Mouse (Mus musculus): ENCODE measurements around the gene Srm.

The Srm gene

GRCm38 (mm10) chr4:148591171-148591630 is at the start of gene Srm:
Gene Srm, plus strand, starts transcription at chr4:148591503.
- peak; percentile 97 for DNase-seq (ENCODE audit: low read depth, low spot score)

- DNase-seq (ENCODE audit: low read depth, low spot score), result no peak
Measured at GRCm38 (mm10) chr4:148549106-148549505, 42.2 kb upstream of the Srm start.

- DNase-seq (ENCODE audit: low read depth, low spot score), result no peak
Measured at GRCm38 (mm10) chr4:148557766-148558165, 33.5 kb upstream of the Srm start.

- DNase-seq (ENCODE audit: low read depth, low spot score), result peak; percentile 88
Measured at GRCm38 (mm10) chr4:148558297-148559000, 32.9 kb upstream of the Srm start, which contains the start of gene Exosc10. Gene Exosc10, plus strand, starts transcription at chr4:148558429.

DNA sequence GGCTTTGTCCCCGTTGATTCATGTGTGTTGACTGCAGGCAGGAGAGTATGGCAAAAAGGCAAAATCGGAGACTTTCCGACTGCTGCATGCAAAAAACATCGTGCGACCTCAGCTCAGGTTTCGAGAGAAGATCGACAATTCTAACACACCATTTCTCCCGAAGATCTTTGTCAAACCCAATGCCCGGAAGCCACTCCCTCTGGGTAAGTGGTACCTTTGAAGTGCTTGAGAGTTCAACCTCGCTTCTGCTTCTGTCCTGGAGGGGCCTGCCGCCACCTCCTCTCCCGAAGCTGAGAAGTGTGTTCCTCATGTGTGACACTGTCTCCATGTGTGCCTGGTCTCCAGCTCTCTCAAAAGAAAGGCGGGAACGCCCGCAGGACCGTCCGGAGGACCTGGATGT is 28.6 kb upstream of the Srm start:
- DNase-seq (ENCODE audit: low read depth, low spot score), result no peak

- DNase-seq (ENCODE audit: low read depth, low spot score), result no peak
Measured at GRCm38 (mm10) chr4:148563595-148563994, 27.7 kb upstream of the Srm start.

- DNase-seq (ENCODE audit: low read depth, low spot score), result no peak
Measured at GRCm38 (mm10) chr4:148570138-148570537, 21.2 kb upstream of the Srm start.

- DNase-seq (ENCODE audit: low read depth, low spot score), result no peak
Measured at GRCm38 (mm10) chr4:148570693-148571295, 20.5 kb upstream of the Srm start.

GRCm38 (mm10) chr4:148573222-148573621 is 18.1 kb upstream of the Srm start:
- DNase-seq (ENCODE audit: low read depth, low spot score), result no peak

GRCm38 (mm10) chr4:148580765-148581164 is 10.5 kb upstream of the Srm start:
- DNase-seq (ENCODE audit: low read depth, low spot score), result no peak

DNA sequence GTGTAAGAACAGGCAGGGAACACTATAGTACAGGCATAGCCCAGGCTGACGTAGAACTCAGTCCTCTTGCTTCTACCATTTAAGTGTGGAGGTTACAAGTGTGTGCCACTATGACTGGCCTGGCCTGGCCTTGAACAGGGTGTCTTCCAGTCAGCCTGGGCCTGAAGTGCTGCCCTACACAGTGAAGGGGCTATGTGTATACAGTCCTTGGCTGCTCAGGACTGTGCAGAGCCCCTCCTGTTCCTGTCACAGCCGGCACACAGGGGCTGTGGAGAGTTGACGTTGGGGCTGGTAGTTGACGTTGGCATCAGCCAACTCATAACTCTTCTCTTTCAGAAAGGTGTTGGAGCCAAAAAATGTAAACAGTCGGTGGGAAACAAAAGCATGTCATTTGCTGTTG is 9.9 kb upstream of the Srm start:
- DNase-seq (ENCODE audit: low read depth, low spot score), result no peak

GRCm38 (mm10) chr4:148583257-148583656 is 8.0 kb upstream of the Srm start:
- DNase-seq (ENCODE audit: low read depth, low spot score), result no peak

DNA sequence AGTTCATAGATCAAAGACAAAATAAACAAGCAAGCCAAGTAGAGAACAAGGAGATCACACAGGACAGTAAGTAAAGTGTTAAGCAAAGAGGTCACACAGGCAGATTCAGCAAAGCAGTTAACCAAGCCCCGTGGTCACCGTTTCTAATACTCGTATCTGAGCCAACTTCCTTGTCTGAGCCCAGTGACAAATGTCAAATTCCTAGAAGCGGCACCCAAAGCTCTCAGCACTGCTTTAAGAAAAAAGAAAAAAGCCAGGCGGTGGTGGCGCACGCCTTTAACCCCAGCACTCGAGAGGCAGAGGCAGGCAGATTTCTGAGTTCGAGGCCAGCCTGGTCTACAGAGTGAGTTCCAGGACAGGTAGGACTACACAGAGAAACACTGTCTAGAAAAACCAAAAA is 4.7 kb upstream of the Srm start:
- DNase-seq (ENCODE audit: low read depth, low spot score), result no peak

- no peak for DNase-seq (ENCODE audit: low read depth, low spot score)
Measured at GRCm38 (mm10) chr4:148588793-148589192, 2.5 kb upstream of the Srm start.

- DNase-seq (ENCODE audit: low read depth, low spot score), result no peak
Measured at GRCm38 (mm10) chr4:148589565-148589964, 1.7 kb upstream of the Srm start.

DNA sequence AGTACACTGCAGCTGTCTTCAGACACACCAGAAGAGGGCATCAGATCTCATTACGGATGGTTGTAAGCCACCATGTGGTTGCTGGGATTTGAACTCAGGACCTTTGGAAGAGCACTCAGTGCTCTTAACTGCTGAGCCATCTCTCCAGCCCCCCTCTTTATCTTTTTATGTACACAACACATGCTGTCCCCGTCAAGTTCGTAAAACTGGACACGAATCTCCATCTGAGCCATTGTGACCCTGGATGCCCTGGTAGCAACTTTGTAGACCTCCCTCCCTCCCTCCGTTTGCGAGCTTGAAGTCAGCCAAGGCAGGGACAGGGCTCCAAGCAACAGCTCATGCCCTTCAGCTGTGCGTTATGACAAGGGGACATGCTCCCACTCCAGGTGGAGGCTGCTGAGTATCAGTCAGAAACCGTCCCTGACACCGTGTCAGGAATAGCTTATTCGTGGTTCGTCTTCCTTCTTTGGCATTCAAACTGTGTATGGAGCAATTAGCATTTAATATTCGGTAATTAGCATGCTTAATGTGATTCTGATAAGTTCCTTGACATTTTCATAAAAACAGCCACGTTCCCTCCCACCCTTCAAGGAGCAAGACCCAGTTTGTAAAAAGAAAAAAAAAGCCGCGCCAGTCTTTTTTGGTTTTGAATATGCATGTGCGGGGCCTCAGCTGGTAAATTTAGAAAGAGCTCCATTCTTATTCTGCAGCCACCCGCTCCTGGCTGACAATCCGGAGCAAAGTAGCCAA is 707 bp upstream of the Srm start:
- peak; percentile 44 for DNase-seq (ENCODE audit: low read depth, low spot score)

DNA sequence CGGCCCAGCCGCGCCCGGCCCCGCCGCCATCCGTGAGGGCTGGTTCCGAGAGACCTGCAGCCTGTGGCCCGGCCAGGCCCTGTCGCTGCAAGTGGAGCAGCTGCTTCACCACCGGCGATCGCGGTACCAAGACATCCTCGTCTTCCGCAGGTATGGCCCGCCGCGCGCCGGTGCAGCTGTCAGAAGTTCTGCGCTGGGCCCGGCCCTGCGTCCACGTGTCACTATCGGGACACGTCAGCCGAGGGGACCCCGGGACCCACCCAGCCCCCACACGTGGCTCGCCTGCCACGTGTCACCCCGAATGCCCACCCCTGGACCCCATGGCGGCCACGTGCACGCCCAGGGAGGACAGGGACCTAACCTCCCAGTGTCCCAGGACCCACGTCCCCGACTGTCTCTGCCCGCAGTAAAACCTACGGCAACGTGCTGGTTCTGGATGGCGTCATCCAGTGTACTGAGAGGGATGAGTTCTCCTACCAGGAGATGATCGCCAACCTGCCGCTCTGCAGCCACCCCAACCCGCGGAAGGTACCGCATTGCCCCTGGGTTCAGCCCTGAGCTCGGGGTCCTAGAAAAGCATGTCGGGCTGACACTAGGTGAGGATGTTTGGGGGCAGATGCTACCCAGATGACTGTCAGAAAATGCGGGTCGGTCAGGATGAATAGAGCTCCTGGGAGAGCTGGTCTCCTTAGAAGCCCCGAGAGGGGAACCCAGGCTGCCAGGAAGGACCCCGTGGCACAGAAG is 506 bp downstream of the Srm start:
- DNase-seq (ENCODE audit: low read depth, low spot score), result peak; percentile 54

DNA sequence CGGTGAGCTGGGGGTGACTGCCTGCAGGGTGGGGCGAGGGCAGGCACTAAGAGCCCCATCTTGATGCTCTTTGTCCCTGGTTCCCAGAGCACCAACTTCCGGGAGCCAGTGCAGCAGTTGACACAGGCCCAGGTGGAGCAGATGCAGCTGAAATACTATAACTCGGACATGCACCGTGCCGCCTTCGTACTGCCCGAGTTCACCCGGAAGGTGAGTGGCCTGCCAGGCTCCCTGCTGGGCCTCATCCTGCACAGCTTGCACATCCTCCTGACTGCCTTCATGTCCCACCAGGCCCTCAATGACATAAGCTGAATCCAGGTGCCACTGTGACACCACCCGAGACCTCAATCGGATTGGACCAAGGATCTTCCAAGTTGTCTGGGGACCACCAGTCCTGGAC is 2.7 kb downstream of the Srm start:
- no peak for DNase-seq (ENCODE audit: low read depth, low spot score)

DNA sequence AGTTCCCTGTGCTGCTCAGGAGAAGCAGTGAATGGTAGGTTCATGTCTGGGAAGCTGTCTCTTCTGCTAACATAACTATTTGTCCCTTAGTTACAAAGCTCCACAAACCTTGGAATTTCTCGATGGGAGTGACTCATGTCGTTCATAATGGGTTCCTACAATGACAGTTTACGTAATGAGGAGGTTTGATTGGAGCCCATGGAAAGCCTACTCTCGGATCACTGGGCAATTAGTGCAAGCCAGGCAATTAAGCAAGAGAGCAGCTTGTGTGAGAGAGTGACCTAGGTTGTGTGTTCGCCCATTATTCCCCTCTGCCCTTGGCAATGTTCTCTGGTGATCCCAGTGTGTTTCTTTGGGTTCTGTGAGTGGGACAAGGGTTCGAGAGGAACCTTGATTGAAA is 4.6 kb downstream of the Srm start:
- no peak for DNase-seq (ENCODE audit: low read depth, low spot score)

GRCm38 (mm10) chr4:148596731-148597130 is 5.4 kb downstream of the Srm start:
- DNase-seq (ENCODE audit: low read depth, low spot score), result no peak

DNA sequence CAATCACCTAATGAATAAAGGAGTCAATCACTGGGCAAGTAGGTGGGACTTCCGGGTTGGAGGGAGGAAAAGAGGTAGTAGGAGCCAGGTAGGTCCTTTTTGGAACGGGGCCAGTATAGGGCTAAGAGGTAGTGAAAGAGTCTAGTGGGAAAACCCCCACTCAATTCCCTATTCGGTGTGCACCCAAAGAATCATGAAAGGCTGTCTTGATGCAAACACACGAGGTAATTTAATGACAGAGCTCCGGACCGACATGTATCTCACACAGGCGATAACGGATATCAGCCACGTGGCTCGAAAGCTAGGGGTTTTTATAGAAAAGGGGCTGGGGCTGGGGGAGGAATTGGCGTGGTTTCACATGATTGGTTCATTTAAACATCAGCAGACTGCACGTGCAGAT is 7.5 kb downstream of the Srm start:
- DNase-seq (ENCODE audit: low read depth, low spot score), result no peak

DNA sequence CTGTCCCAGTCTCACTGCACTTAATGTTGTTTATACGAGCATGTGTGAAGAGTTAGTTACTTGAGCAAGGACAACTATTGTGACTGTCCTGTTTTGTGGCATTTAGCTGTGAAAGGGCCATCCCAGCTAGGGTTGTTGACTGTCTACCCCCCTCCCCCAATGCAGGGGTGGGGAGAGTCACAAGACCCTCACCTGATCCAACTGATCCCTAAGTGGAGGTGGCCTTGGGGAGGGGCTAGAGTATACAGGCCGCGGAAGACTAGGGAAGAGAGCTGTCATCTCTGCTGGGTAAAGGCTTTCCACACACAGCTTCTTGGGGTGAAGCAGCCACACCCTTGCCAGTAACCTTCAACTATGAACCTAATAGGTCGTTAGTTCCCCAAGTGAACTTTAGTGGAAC is 9.0 kb downstream of the Srm start:
- no peak for DNase-seq (ENCODE audit: low read depth, low spot score)

All from skeletal muscle tissue, adult 2 months (tissue).